Mouse (Mus musculus): ENCODE measurements around the gene Bpifa1.

DNA sequence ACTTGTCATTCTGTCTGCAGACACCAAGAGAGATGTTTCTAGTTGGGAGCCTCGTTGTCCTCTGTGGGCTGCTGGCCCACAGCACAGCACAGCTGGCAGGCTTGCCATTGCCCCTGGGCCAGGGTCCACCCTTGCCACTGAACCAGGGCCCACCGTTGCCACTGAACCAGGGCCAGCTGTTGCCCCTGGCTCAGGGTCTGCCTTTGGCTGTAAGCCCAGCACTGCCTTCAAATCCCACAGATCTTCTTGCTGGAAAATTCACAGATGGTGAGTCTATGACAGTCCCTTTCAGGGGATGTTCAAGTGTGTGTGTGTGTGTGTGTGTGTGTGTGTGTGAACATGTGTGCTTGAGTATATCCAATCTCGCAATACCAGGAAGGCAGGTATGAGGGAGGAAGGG is 1.1 kb downstream of the Bpifa1 start:
- TF ChIP-seq CTCF (IDR thresholded peaks at IDR 0.05; ENCODE audit: insufficient read depth, low read length) (no peak), POLR2A (IDR thresholded peaks at IDR 0.05; ENCODE audit: borderline replicate concordance, extremely low read depth, low read depth, low read length) (no peak)

All from lung, adult 2 months (tissue).